Mouse (Mus musculus) thymus, adult 2 months (tissue): ENCODE measurements at regions not wholly inside any gene's neighbourhood (a gene's known extent, or its start where the extent isn't known, plus 50 kb on each side); places are given as distances from the start of the nearest gene placed in this dataset.

Experiments
- CTCF ChIP-seq: fragments of 200-500 bp; IDR thresholded peaks from 2 replicates; pipeline ENCODE4 v1.5.1; 2012; ENCODE audit warnings: mild to moderate bottlenecking, control low read depth, low read length, moderate library complexity, borderline replicate concordance; ENCODE audit not compliant: control insufficient read depth, poor library complexity, insufficient read depth; ENCODE audit errors: extremely low read depth
- POLR2A ChIP-seq: fragments of 200-500 bp; IDR thresholded peaks from 2 replicates; pipeline ENCODE4 v1.6.1; 2012; ENCODE audit warnings: mild to moderate bottlenecking, low read length, control low read depth, moderate library complexity; ENCODE audit not compliant: control insufficient read depth, poor library complexity, insufficient read depth; ENCODE audit errors: extremely low read depth

- TF ChIP-seq CTCF (no peak), POLR2A (no peak)
Measured at GRCm38 (mm10) chr3:39372426-39372950, 485.7 kb downstream of the Fat4 start.
